In genomic region chr10:52101273-52101672, GRCm38 (mm10) we compare ENCODE assay signal across 20 mouse cellular contexts.
"Had no signal": no experiment of that assay in that cellular context is flagged by ENCODE, and none has a peak within 500 bp of the region (broad histone marks: within the 10 kb centered on the region; RNA-seq: fewer than 3 reads in every experiment).

No protein-coding gene starts in this region.

- H3K27ac ChIP-seq: lung, embryonic 15.5 days; midbrain, embryonic 10.5 days; midbrain, embryonic 12.5 days; neural tube, embryonic 13.5 days; neural tube, embryonic 15.5 days had no signal

- H3K4me3 ChIP-seq: lung, embryonic 15.5 days; midbrain, embryonic 10.5 days; midbrain, embryonic 12.5 days; myocyte; neural tube, embryonic 13.5 days; neural tube, embryonic 15.5 days had no signal

- ATAC-seq: lung, postnatal 0 days; midbrain, embryonic 16.5 days had no signal

- H3K27me3 ChIP-seq: lung, embryonic 15.5 days; midbrain, embryonic 12.5 days; neural tube, embryonic 13.5 days; neural tube, embryonic 15.5 days had no signal

- H3K9me3 ChIP-seq: lung, embryonic 15.5 days; midbrain, embryonic 10.5 days; midbrain, embryonic 12.5 days; neural tube, embryonic 13.5 days; neural tube, embryonic 15.5 days had no signal

- H3K4me1 ChIP-seq: lung, embryonic 15.5 days; midbrain, embryonic 10.5 days; midbrain, embryonic 12.5 days; neural tube, embryonic 13.5 days; neural tube, embryonic 15.5 days had no signal

- DNase-seq: lung, adult 2 months; lung, postnatal 14 days; lung, postnatal 4 days; midbrain, embryonic 14.5 days; retina, postnatal 1 day; right cerebral cortex, adult 18-20 months; right cerebral cortex, postnatal 25 days; right cerebral cortex, postnatal 4 days; spleen, adult 18-20 months; thymus, adult 18-20 months; thymus, postnatal 14 days; thymus, postnatal 36 days had no signal

- H3K36me3 ChIP-seq: lung, embryonic 15.5 days; midbrain, embryonic 10.5 days; midbrain, embryonic 12.5 days; neural tube, embryonic 13.5 days; neural tube, embryonic 15.5 days had no signal

- H3K9ac ChIP-seq: lung, embryonic 15.5 days; midbrain, embryonic 12.5 days; neural tube, embryonic 13.5 days; neural tube, embryonic 15.5 days had no signal

- H3K4me2 ChIP-seq: lung, embryonic 15.5 days; midbrain, embryonic 12.5 days; neural tube, embryonic 13.5 days; neural tube, embryonic 15.5 days had no signal
